Mouse (Mus musculus): Measurements from ENCODE around the gene Fam13a. TPM values are rescaled to one million over a fixed set of nuclear protein-coding genes. Genes with fewer than 3 reads are reported as not detected.

Fam13a gene
- polyA plus RNA-seq, 3 experiments from 2014 or later = 0.27 to 0.29 TPM; not detected in 1

- ATAC-seq = no peak
Observed at GRCm38 (mm10) chr6:58998528-58998927, 25.8 kb downstream of the Fam13a start.

GRCm38 (mm10) chr6:58989149-58989548 is 35.2 kb downstream of the Fam13a start:
- ATAC-seq = no peak

- no peak for ATAC-seq
Observed at GRCm38 (mm10) chr6:58988706-58989105, 35.6 kb downstream of the Fam13a start.

- ATAC-seq = no peak
Observed at GRCm38 (mm10) chr6:58987166-58987565, 37.2 kb downstream of the Fam13a start.

GRCm38 (mm10) chr6:58985186-58985585 is 39.2 kb downstream of the Fam13a start:
- ATAC-seq = no peak

GRCm38 (mm10) chr6:58975249-58975648 is 49.1 kb downstream of the Fam13a start:
- ATAC-seq = no peak

- ATAC-seq = no peak
Observed at GRCm38 (mm10) chr6:58974428-58974827, 49.9 kb downstream of the Fam13a start.

GRCm38 (mm10) chr6:58972873-58973272 is 51.5 kb downstream of the Fam13a start:
- no peak for ATAC-seq

- no peak for ATAC-seq
Observed at GRCm38 (mm10) chr6:58968272-58968671, 56.1 kb downstream of the Fam13a start.

GRCm38 (mm10) chr6:58965071-58965831 is 59.1 kb downstream of the Fam13a start:
- no peak for ATAC-seq

GRCm38 (mm10) chr6:58964565-58964964 is 59.8 kb downstream of the Fam13a start:
- ATAC-seq = no peak

- ATAC-seq = no peak
Observed at GRCm38 (mm10) chr6:58964091-58964490, 60.3 kb downstream of the Fam13a start.

GRCm38 (mm10) chr6:58962691-58963090 is 61.7 kb downstream of the Fam13a start:
- ATAC-seq = no peak

- no peak for ATAC-seq
Observed at GRCm38 (mm10) chr6:58960523-58960922, 63.8 kb downstream of the Fam13a start.

GRCm38 (mm10) chr6:58951128-58951992 is 73.0 kb downstream of the Fam13a start:
- no peak for ATAC-seq

GRCm38 (mm10) chr6:58950410-58950809 is 73.9 kb downstream of the Fam13a start:
- no peak for ATAC-seq

GRCm38 (mm10) chr6:58946840-58947239 is 77.5 kb downstream of the Fam13a start:
- ATAC-seq = no peak

- no peak for ATAC-seq
Observed at GRCm38 (mm10) chr6:58946246-58946645, 78.1 kb downstream of the Fam13a start.

GRCm38 (mm10) chr6:58943958-58944357 is 80.4 kb downstream of the Fam13a start:
- ATAC-seq = no peak

- no peak for ATAC-seq
Observed at GRCm38 (mm10) chr6:58942276-58942675, 82.1 kb downstream of the Fam13a start.

GRCm38 (mm10) chr6:58937726-58938125 is 86.6 kb downstream of the Fam13a start:
- no peak for ATAC-seq

- ATAC-seq = no peak
Observed at GRCm38 (mm10) chr6:58934144-58934543, 90.2 kb downstream of the Fam13a start.

GRCm38 (mm10) chr6:58933189-58933913 is 91.0 kb downstream of the Fam13a start:
- no peak for ATAC-seq

All from inflammation-experienced regulatory T-cells, adult 6 months (primary cell).